Mouse (Mus musculus) lung, postnatal 0 days (tissue): Measurements from ENCODE around the gene Popdc3. TPM values are rescaled to one million over a fixed set of nuclear protein-coding genes. Genes with fewer than 3 reads are reported as not detected.

ENCODE experiments used
- ATAC-seq: fragments of 200-750 bp; cut with Nextera tagmentation; 2 replicates; pipeline ENCODE4 v1.8.0; 2017; ENCODE audit warnings: moderate library complexity
- DNase-seq: peaks from one replicate; pipeline ENCODE4 v3.0.0-alpha.2; 2016; ENCODE audit warnings: low spot score
- H3K27ac ChIP-seq: fragments of 300-500 bp; sonication (generic); 2 replicates; pipeline ENCODE4 v1.5.1; 2014; ENCODE audit warnings: antibody characterized with exemption, mild to moderate bottlenecking, low read length, mixed read lengths
- H3K27me3 ChIP-seq: fragments of 300-500 bp; sonication (generic); replicated peaks from 2 replicates; pipeline ENCODE4 v1.6.1; 2014; ENCODE audit warnings: low read length, mixed read lengths; ENCODE audit not compliant: insufficient read depth
- H3K36me3 ChIP-seq: fragments of 300-500 bp; sonication (generic); 2 replicates; pipeline ENCODE4 v1.6.1; 2014; ENCODE audit warnings: low read length, mixed read lengths; ENCODE audit not compliant: insufficient read depth
- H3K4me1 ChIP-seq: fragments of 300-500 bp; sonication (generic); 2 replicates; pipeline ENCODE4 v1.6.1; 2014; ENCODE audit warnings: antibody characterized with exemption, low read depth, low read length, mixed read lengths; ENCODE audit not compliant: insufficient read depth
- H3K4me2 ChIP-seq: fragments of 300-500 bp; sonication (generic); replicated peaks from 2 replicates; pipeline ENCODE4 v1.6.1; 2014; ENCODE audit warnings: low read depth, mild to moderate bottlenecking, low read length, moderate library complexity, mixed read lengths
- H3K4me3 ChIP-seq: fragments of 300-500 bp; sonication (generic); 2 replicates; pipeline ENCODE4 v1.5.1; 2014; ENCODE audit warnings: low read depth, low read length
- H3K9ac ChIP-seq: fragments of 300-500 bp; sonication (generic); replicated peaks from 2 replicates; pipeline ENCODE4 v1.6.1; 2014; ENCODE audit warnings: low read depth, mild to moderate bottlenecking
- H3K9me3 ChIP-seq: fragments of 300-500 bp; sonication (generic); 2 replicates; pipeline ENCODE4 v1.6.1; 2016; ENCODE audit warnings: low read length, mixed read lengths
- CTCF ChIP-seq: IDR thresholded peaks from 2 replicates; pipeline ENCODE4 v1.5.1; 2016; ENCODE audit warnings: antibody characterized with exemption, mild to moderate bottlenecking
- EP300 ChIP-seq: IDR thresholded peaks from 2 replicates; pipeline ENCODE4 v1.6.1; 2016; ENCODE audit warnings: antibody characterized with exemption, mild to moderate bottlenecking, control low read depth
- WGBS: fragments of 180-500 bp; shearing (Covaris S2); extraction: QIAGEN DNeasy Blood & Tissue Kit; methylation state at CpG from one replicate; pipeline ENCODE4 v1.1.7; 2014; 5-methylcytosine and 5-hydroxymethylcytosine counted together
- polyA plus RNA-seq: library from polyadenylated mRNA; unstranded; fragments of >200 nt; fragmentation: Nextera tagmentation; extraction: Ambion mirVana; gene quantifications from 2 replicates; pipeline ENCODE4 v1.2.1, GENCODE M21; 2015

The Popdc3 gene
- polyA plus RNA-seq, 1 experiment from 2014 or later = 6.6 TPM

- Histone ChIP-seq H3K4me1 (no peaks in the 10 kb centered on the region), H3K4me3 (no peak overlapping the region), H3K9me3 (no peaks in the 10 kb centered on the region), H3K36me3 (no peaks in the 10 kb centered on the region), H3K27me3 (no peaks in the 10 kb centered on the region), H3K9ac (no peak overlapping the region), H3K4me2 (no peak overlapping the region), H3K27ac (no peak overlapping the region)
- WGBS = 86% methylated on average over 2 of the region's 2 CpGs
- DNase-seq (no peak), ATAC-seq (no peak)
- TF ChIP-seq CTCF (peak; percentile 9; the same call in 1 of the 2 replicates), EP300 (no peak)
These were observed 7.6 kb downstream of the Popdc3 start for GRCm38 (mm10) chr10:45185457-45185856.

DNA sequence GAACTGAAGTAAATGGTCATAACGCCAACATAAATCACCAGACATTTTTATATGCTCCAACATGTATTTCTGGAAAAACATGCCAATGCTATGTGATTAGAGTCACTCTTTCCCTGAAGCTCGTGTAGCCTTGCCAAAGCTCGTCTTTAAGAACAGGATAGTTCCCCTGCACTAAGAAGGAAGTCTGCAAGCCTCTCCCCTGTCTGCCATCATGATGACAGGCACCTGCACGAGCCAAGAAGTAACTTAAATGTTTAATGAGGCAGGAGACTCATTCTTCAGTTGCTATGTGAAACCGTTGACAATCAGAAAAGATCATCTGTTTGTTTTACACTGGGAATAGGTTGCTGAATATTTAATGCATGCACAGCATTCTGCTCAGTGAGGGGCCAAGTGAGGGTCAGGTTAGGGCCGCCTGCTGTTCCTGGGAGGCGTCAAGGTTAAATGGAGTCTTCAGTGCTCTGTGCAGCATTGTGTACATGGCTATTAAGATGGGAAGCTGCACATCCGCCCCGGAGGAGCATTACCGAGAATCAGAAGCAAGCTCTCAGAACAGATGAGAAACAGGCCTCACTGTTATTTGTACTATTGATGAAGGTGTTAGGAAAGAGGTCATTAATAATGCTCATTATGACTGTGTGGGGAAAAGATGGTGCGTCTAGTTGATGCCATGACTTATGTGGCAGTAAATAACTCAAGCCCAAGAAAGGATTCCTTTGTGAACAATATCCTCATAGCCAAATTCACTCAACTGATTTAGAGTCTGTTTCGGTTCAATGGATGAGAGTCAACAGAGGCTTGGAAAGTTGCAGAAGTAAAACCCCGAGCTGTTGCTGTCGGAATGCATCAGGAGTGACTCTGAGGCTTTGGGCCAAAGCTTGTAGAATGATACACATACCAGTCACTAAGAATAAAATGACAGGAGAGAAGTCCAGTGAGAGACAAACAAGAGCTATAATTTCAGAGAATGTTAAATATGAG lies 15.7 kb downstream of the Popdc3 start:
- Histone ChIP-seq H3K4me1 (no peaks in the 10 kb centered on the region), H3K9me3 (no peaks in the 10 kb centered on the region), H3K4me2 (no peak overlapping the region), H3K36me3 (no peaks in the 10 kb centered on the region), H3K27ac (no peak overlapping the region), H3K27me3 (no peaks in the 10 kb centered on the region), H3K4me3 (no peak overlapping the region), H3K9ac (no peak overlapping the region)
- 69% methylated on average over 14 of the region's 14 CpGs for WGBS
- DNase-seq (no peak), ATAC-seq (no peak)
- TF ChIP-seq EP300 (no peak), CTCF (no peak)

DNA sequence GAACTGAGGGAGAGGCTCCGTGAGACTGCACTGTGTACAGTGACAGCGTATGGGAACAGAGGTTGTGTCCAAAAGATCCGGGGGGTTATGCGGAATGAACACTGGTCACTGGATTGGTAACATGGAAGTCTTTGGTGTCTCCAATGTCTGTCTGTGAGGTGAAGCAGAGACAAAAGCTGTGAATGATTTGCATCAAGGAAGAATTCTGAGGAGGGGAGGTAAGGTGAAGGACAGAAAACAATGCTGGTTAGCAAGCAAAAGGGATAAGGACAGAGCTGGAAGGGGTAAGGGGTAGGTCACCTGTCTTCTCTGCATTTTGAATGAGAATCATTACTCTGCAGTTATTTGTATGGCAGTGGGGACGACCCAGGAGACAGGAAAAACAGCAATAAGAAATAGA lies 16.6 kb downstream of the Popdc3 start:
- ATAC-seq = no peak
- Histone ChIP-seq H3K9me3 (no peaks in the 10 kb centered on the region), H3K36me3 (no peaks in the 10 kb centered on the region), H3K4me1 (no peaks in the 10 kb centered on the region), H3K4me3 (no peak overlapping the region), H3K4me2 (no peak overlapping the region), H3K9ac (no peak overlapping the region), H3K27me3 (no peaks in the 10 kb centered on the region), H3K27ac (no peak overlapping the region)
- TF ChIP-seq EP300 = no peak
- no peak for TF ChIP-seq CTCF
- DNase-seq = no peak
- 77% methylated on average over 5 of the region's 5 CpGs for WGBS

DNA sequence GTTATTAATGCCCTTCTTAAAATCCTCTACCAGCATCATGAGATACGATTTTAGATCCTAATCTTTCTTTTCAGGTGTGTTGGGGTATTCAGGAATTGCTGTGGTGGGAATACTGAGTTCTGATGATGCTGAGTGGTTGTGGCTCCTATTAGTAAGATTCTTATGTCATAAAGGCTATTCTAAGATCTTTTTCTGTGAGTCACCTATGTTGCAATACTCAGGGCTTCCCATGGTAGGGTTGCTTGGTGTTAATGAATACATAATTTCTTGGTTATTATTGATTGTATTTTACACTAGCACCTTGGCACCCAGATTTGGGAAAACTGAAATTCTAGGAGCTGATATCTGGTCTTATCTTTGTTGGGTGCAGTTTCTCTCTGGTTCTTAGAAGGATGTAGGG lies 26.7 kb downstream of the Popdc3 start:
- no peak for ATAC-seq
- no peaks in the 10 kb centered on the region for H3K27me3 ChIP-seq
- no peak for DNase-seq
- H3K27ac ChIP-seq = no peak overlapping the region
- H3K36me3 ChIP-seq = no peaks in the 10 kb centered on the region
- no peak overlapping the region for H3K9ac ChIP-seq
- H3K4me1 ChIP-seq = no peaks in the 10 kb centered on the region
- TF ChIP-seq CTCF (no peak), EP300 (no peak)
- no peak overlapping the region for H3K4me3 ChIP-seq
- H3K4me2 ChIP-seq = no peak overlapping the region
- 45% methylated on average over 1 of the region's 1 CpGs for WGBS
- H3K9me3 ChIP-seq = no peaks in the 10 kb centered on the region

GRCm38 (mm10) chr10:45210201-45210600 lies 32.3 kb downstream of the Popdc3 start:
- no peak overlapping the region for H3K27ac ChIP-seq
- no peaks in the 10 kb centered on the region for H3K4me1 ChIP-seq
- TF ChIP-seq CTCF (no peak), EP300 (no peak)
- no peak overlapping the region for H3K4me3 ChIP-seq
- ATAC-seq = no peak
- no peaks in the 10 kb centered on the region for H3K27me3 ChIP-seq
- no peak overlapping the region for H3K9ac ChIP-seq
- DNase-seq = no peak
- no peaks in the 10 kb centered on the region for H3K36me3 ChIP-seq
- H3K9me3 ChIP-seq = no peaks in the 10 kb centered on the region
- no peak overlapping the region for H3K4me2 ChIP-seq

DNA sequence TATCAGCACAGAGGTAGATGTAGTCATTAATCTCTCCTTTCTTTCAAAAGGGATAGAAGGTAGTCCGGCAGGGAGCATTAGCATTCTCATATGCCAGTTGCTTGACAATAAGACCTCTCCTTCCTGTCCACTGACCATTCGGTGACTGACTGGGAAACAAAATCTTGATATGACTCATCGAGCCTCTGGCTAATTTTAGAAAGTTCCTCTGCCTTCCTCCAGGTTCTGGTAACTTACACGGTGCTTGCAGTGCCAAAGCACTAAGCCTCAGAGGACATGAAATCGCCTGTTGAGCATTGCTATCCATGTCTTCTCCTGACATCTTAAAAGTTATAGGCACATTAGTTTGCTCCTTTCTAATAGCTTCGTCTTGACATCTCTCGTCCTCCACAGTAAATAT lies 38.8 kb downstream of the Popdc3 start:
- H3K4me3 ChIP-seq = no peak overlapping the region
- H3K9ac ChIP-seq = no peak overlapping the region
- H3K27me3 ChIP-seq = no peaks in the 10 kb centered on the region
- no peak overlapping the region for H3K4me2 ChIP-seq
- H3K4me1 ChIP-seq = no peaks in the 10 kb centered on the region
- TF ChIP-seq CTCF (no peak), EP300 (no peak)
- ATAC-seq (no peak), DNase-seq (no peak)
- H3K36me3 ChIP-seq = no peaks in the 10 kb centered on the region
- 59% methylated on average over 7 of the region's 7 CpGs for WGBS
- no peak overlapping the region for H3K27ac ChIP-seq
- H3K9me3 ChIP-seq = no peaks in the 10 kb centered on the region
